Mouse (Mus musculus) erythroblast, embryonic 14.5 days (primary cell): ENCODE measurements around the gene Olfr370.

Experiments used
- GATA1 ChIP-seq: IDR thresholded peaks from 2 replicates; pipeline ENCODE4 v1.6.1; 2012; ENCODE audit warnings: low read length, inconsistent platforms, mixed read lengths
- TAL1 ChIP-seq: IDR thresholded peaks from 3 replicates; pipeline ENCODE4 v1.6.1; 2012; ENCODE audit warnings: low read length, inconsistent platforms, mixed read lengths

DNA sequence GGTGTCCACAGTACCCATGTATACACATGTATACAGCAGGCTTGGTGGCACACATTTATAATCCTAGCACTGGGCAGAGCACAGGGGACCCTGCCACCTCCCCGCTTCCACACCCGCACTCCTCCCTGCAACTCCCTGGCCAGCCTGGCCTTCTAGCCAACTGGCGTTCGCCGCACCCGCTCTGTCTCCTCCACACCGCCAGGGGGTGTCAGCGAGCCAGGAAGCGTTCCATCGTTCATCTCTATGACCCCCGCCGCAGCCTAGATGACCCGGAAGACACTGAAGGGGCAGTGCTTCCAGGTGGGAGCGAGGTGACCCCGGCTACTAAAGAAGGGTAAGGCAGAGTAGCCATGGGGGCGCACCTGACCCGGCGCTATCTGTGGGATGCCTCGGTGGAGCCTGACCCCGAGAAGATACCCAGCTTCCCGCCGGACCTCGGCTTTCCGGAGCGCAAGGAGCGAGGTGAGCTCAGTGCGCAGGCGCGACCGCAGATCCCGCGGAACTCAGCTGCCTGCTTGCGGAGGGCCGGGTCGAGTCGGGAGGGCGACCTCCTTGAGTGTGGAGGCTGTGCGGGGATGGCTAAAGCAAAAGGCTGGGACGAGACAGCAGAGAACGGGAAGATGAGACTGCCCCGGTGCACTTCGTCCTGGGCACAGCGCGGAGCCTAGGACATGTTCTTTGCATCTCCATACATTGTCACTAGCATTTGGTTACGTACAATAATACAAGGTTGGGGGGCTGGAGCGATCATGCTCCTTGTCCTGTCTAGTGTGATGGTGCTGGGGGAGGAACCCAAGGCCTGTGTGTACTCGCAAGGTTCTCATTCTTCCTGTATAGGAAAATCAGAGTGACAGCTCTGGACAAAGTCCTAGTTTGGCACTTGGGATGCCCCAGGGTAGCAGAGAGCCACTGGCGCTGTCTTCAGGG is 31.2 kb downstream of the Olfr370 start, which contains the start of gene Ndufb7:
- no peak for TF ChIP-seq GATA1
- TF ChIP-seq TAL1, result no peak
